Mouse (Mus musculus) intestine, embryonic 16.5 days (tissue): ENCODE data around the gene Rps24. TPM values are rescaled to one million over a fixed set of nuclear protein-coding genes. Genes with fewer than 3 reads are reported as not detected.
A peak's percentile ranks its signal among the peaks of the same experiment; 100 is the strongest.
"Not testable (repeated sequence)": the region's sequence is repeated elsewhere in the genome, so short reads cannot be mapped to it uniquely, and the experiment has no call there.

ENCODE experiments used
- ATAC-seq: fragments of 200-750 bp; cut with Nextera tagmentation; 2 replicates; pipeline ENCODE4 v1.8.0; 2017; ENCODE audit warnings: moderate TSS enrichment, moderate library complexity
- H3K27ac ChIP-seq: fragments of 300-500 bp; sonication (generic); 2 replicates; pipeline ENCODE4 v1.5.1; 2014; ENCODE audit warnings: mild to moderate bottlenecking, low read length
- H3K27me3 ChIP-seq: fragments of 300-500 bp; sonication (generic); replicated peaks from 2 replicates; pipeline ENCODE4 v1.6.1; 2014; ENCODE audit warnings: low read length, control low read depth, mixed read lengths; ENCODE audit not compliant: control insufficient read depth, insufficient read depth
- H3K36me3 ChIP-seq: fragments of 300-500 bp; sonication (generic); 2 replicates; pipeline ENCODE4 v1.6.1; 2014; ENCODE audit warnings: low read length, control low read depth; ENCODE audit not compliant: control insufficient read depth, insufficient read depth
- H3K4me1 ChIP-seq: fragments of 300-500 bp; sonication (generic); 2 replicates; pipeline ENCODE4 v1.6.1; 2014; ENCODE audit warnings: low read length, control low read depth, mixed read lengths; ENCODE audit not compliant: control insufficient read depth, insufficient read depth
- H3K4me2 ChIP-seq: fragments of 300-500 bp; sonication (generic); 2 replicates; pipeline ENCODE4 v1.6.1; 2014; ENCODE audit warnings: low read depth, low read length, control low read depth
- H3K4me3 ChIP-seq: fragments of 300-500 bp; sonication (generic); 2 replicates; pipeline ENCODE4 v1.5.1; 2014; ENCODE audit warnings: mild to moderate bottlenecking, low read length
- H3K9ac ChIP-seq: fragments of 300-500 bp; sonication (generic); 2 replicates; pipeline ENCODE4 v1.6.1; 2014; ENCODE audit warnings: low read depth, low read length
- H3K9me3 ChIP-seq: fragments of 300-500 bp; sonication (generic); 2 replicates; pipeline ENCODE4 v1.6.1; 2016; ENCODE audit warnings: low read length, control low read depth; ENCODE audit not compliant: control insufficient read depth
- WGBS: fragments of 180-500 bp; shearing (Covaris S2); extraction: QIAGEN DNeasy Blood & Tissue Kit; methylation state at CpG from one replicate; pipeline ENCODE4 v1.1.7; 2014; 5-methylcytosine and 5-hydroxymethylcytosine counted together
- polyA plus RNA-seq: library from polyadenylated mRNA; unstranded; fragments of >200 nt; fragmentation: Nextera tagmentation; extraction: Ambion mirVana; gene quantifications from 2 replicates; pipeline ENCODE4 v1.2.1, GENCODE M21; 2015

Gene Rps24
- 685 and 745 TPM in 2 replicates for polyA plus RNA-seq

- peak within 1 kb of the TSS; percentile 91 for H3K9ac ChIP-seq
- peak within 1 kb of the TSS; percentile 69 for H3K27ac ChIP-seq
- under 1% methylated on average over 30 of the region's 30 CpGs for WGBS
- peaks cover 10% of the 10 kb centered on the region for H3K4me1 ChIP-seq
- H3K36me3 ChIP-seq = peaks cover 7% of the 10 kb centered on the region; the same call in 1 of the 2 replicates
- H3K4me3 ChIP-seq = peak within 1 kb of the TSS; percentile 73
- H3K27me3 ChIP-seq = no peaks in the 10 kb centered on the region
- H3K9me3 ChIP-seq = no peaks in the 10 kb centered on the region
- peak; percentile 64 for ATAC-seq
- H3K4me2 ChIP-seq = peak within 1 kb of the TSS; percentile 77
Observed at GRCm38 (mm10) chr14:24486773-24487227, at the start of gene Rps24, which contains the start of gene Polr3a. TSS of gene Rps24 (plus strand) at chr14:24487125. TSS of gene Polr3a (minus strand) at chr14:24487058.

GRCm38 (mm10) chr14:24443529-24443928, 43.4 kb upstream of the Rps24 start:
- not testable (repeated sequence) for ATAC-seq, H3K9me3 ChIP-seq, H3K36me3 ChIP-seq, H3K4me3 ChIP-seq, H3K27ac ChIP-seq, H3K27me3 ChIP-seq, H3K4me1 ChIP-seq, H3K4me2 ChIP-seq, H3K9ac ChIP-seq
- 85% methylated on average over 4 of the region's 4 CpGs for WGBS

- H3K9me3 ChIP-seq = no peaks in the 10 kb centered on the region
- H3K27me3 ChIP-seq = no peaks in the 10 kb centered on the region
- H3K9ac ChIP-seq = no peak overlapping the region
- no peak for ATAC-seq
- H3K4me1 ChIP-seq = no peaks in the 10 kb centered on the region
- no peak overlapping the region for H3K4me3 ChIP-seq
- 87% methylated on average over 3 of the region's 3 CpGs for WGBS
- H3K36me3 ChIP-seq = peaks cover 25% of the 10 kb centered on the region
- H3K4me2 ChIP-seq = no peak overlapping the region
- H3K27ac ChIP-seq = no peak overlapping the region
Observed at GRCm38 (mm10) chr14:24458191-24458590, 28.7 kb upstream of the Rps24 start.

- H3K4me2 ChIP-seq = no peak overlapping the region
- ATAC-seq = no peak
- no peak overlapping the region for H3K4me3 ChIP-seq
- H3K36me3 ChIP-seq = peaks cover 14% of the 10 kb centered on the region
- no peaks in the 10 kb centered on the region for H3K27me3 ChIP-seq
- H3K27ac ChIP-seq = no peak overlapping the region
- H3K9ac ChIP-seq = no peak overlapping the region
- H3K4me1 ChIP-seq = no peaks in the 10 kb centered on the region
- 90% methylated on average over 6 of the region's 6 CpGs for WGBS
- H3K9me3 ChIP-seq = no peaks in the 10 kb centered on the region
Observed at GRCm38 (mm10) chr14:24468806-24469205, 18.1 kb upstream of the Rps24 start.

GRCm38 (mm10) chr14:24486241-24486767, 621 bp upstream of the Rps24 start:
- no peaks in the 10 kb centered on the region for H3K27me3 ChIP-seq
- 3% methylated on average over 13 of the region's 13 CpGs for WGBS
- H3K4me2 ChIP-seq = peak overlapping the region; percentile 77
- peak overlapping the region; percentile 73 for H3K4me3 ChIP-seq
- peaks cover 11% of the 10 kb centered on the region for H3K36me3 ChIP-seq
- peak overlapping the region; percentile 69 for H3K27ac ChIP-seq
- peak; percentile 32 for ATAC-seq
- peak overlapping the region; percentile 91 for H3K9ac ChIP-seq
- peaks cover 8% of the 10 kb centered on the region for H3K4me1 ChIP-seq
- no peaks in the 10 kb centered on the region for H3K9me3 ChIP-seq

GRCm38 (mm10) chr14:24489772-24490171, 2.8 kb downstream of the Rps24 start:
- H3K27me3 ChIP-seq, ATAC-seq, H3K4me3 ChIP-seq, H3K9me3 ChIP-seq, H3K9ac ChIP-seq, H3K27ac ChIP-seq, H3K4me2 ChIP-seq: not testable (repeated sequence)
- Histone ChIP-seq H3K4me1 (peaks cover 32% of the 10 kb centered on the region), H3K36me3 (peaks cover 18% of the 10 kb centered on the region)
- 93% methylated on average over 7 of the region's 7 CpGs for WGBS

- under 1% methylated on average over 64 of the region's 64 CpGs for WGBS
- Histone ChIP-seq H3K9ac (peak overlapping the region; percentile 99), H3K4me3 (peak overlapping the region; percentile 95), H3K27ac (peak overlapping the region; percentile 73), H3K4me1 (peaks cover 30% of the 10 kb centered on the region), H3K4me2 (peak overlapping the region; percentile 79), H3K36me3 (peaks cover 23% of the 10 kb centered on the region), H3K27me3 (no peaks in the 10 kb centered on the region), H3K9me3 (no peaks in the 10 kb centered on the region)
- ATAC-seq = peak; percentile 91
Observed at GRCm38 (mm10) chr14:24490468-24491265, 3.7 kb downstream of the Rps24 start.

GRCm38 (mm10) chr14:24491266-24491981, 4.5 kb downstream of the Rps24 start:
- 1% methylated on average over 11 of the region's 11 CpGs for WGBS
- H3K27me3 ChIP-seq = no peaks in the 10 kb centered on the region
- peaks cover 23% of the 10 kb centered on the region for H3K36me3 ChIP-seq
- peak overlapping the region; percentile 95 for H3K4me3 ChIP-seq
- peaks cover 25% of the 10 kb centered on the region for H3K4me1 ChIP-seq
- H3K27ac ChIP-seq = peak overlapping the region; percentile 73
- H3K9me3 ChIP-seq = no peaks in the 10 kb centered on the region
- peak overlapping the region; percentile 79 for H3K4me2 ChIP-seq
- ATAC-seq = no peak
- H3K9ac ChIP-seq = peak overlapping the region; percentile 99

GRCm38 (mm10) chr14:24493256-24493655, 6.3 kb downstream of the Rps24 start:
- H3K4me2 ChIP-seq = 0 out of 2 replicates have a peak overlapping the region, but pooled peaks have one; percentile 22
- whole genome bisulfite sequencing = 81% methylated on average over 9 of the region's 9 CpGs
- H3K4me1 ChIP-seq = peaks cover 25% of the 10 kb centered on the region
- no peak overlapping the region for H3K27ac ChIP-seq
- H3K4me3 ChIP-seq = peak overlapping the region; percentile 95; the same call in 1 of the 2 replicates
- peaks cover 32% of the 10 kb centered on the region for H3K36me3 ChIP-seq
- H3K9ac ChIP-seq = peak overlapping the region; percentile 43; the same call in 1 of the 2 replicates
- H3K27me3 ChIP-seq = no peaks in the 10 kb centered on the region
- no peaks in the 10 kb centered on the region for H3K9me3 ChIP-seq
- no peak for ATAC-seq
